Mouse (Mus musculus) Muller cell, postnatal 12 days (primary cell): Measurements from ENCODE around the gene Dhx33.

ENCODE experiments used
- DNase-seq: peaks from one replicate; pipeline ENCODE4 v3.0.0-alpha.2; 2015; ENCODE audit errors: inconsistent ontology term

Dhx33 gene

GRCm38 (mm10) chr11:70982030-70982429 is 22.2 kb downstream of the Dhx33 start:
- DNase-seq, result peak; percentile 18

DNA sequence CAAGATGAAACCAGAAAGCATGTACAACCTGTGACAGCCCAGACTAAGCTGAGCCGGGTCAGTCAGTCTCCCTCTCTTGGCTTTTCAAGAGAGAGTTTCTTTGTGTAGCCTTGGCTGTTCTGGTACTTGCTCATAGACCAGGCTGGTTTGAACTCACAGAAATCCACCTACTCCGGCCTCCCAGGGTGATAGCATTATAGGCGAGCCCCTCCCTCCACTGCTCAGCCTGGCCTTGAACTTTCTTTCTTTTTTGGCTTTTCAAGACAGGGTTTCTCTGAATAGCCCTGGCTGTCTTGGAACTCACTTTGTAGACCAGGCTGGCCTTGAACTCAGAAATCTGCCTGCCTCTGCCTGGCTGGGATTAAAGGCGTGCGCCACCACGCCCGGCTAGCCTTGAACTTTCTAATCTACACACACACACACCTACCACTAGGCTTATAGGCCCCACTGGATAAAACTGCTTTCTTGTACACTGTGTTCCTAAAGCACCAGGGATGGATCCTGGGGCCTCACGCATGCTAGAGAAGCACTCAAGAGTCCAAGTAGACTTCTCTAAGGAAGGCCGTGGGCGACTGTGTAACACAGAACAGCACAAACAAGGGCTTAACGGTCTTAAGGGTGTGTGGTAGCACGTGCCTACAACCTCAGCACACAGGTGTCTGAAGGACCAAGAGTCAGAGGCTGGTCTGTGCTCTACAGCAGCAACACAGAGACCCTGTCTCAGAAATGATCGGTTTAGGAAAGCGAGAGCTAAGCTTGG is 23.3 kb downstream of the Dhx33 start:
- DNase-seq, result no peak

GRCm38 (mm10) chr11:70980232-70980631 is 24.0 kb downstream of the Dhx33 start:
- no peak for DNase-seq

DNA sequence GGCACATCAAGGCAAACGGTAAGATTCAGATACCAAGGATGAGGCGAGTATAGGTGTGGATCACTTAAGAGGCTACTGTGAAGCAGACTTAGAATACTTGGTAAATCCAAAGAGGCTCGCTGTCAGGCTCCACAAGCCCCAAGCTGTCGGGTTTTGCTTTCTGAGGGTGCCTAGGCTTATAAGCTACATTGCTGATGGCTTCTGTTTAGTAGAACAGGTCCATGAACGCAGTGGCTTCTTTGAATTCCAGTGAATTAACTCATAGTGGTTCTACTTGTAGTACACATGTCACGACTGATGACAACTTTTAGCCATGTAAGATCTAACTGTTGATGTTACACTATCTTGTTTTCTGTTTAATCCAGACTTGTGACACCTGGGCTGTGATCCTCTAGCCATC is 26.9 kb downstream of the Dhx33 start:
- DNase-seq, result no peak

DNA sequence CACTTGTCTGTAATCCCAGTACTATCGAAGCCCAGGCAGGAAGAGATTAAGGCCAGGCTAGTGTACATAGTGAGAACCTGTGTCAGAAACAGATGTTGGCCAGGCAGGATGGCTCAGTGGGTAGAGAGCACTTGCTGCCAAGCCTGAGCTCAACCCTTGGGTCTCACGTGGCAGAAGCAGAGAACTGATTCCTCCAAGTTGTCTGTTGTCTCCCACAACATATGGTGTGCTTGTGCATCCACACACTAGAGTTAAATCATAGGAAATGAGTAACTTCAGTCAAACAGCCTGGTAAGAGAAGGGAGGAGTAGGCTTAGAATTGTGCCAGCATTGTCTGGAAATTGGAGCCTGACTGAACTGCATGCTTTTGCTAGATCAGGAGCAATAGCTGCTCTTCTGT is 29.0 kb downstream of the Dhx33 start:
- no peak for DNase-seq

DNA sequence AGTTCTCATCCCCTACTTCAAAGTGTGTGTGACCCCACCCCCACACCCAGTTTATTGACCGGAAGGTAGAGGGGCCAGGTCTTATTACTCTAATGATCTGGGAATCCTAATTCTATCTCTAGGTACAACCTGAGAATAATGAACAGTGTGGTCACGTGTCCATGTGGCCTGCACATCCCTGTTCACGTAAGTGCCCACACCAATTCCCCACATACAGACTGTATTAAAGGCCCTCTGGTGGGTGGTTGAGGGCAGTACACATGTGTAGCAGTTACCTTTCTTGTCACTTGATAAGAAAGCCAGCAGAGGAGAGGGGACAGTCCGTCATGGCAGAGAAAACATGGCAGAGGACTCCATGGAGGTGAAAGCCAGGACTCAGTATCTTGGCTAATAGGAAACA is 30.3 kb downstream of the Dhx33 start:
- peak; percentile 9 for DNase-seq

DNA sequence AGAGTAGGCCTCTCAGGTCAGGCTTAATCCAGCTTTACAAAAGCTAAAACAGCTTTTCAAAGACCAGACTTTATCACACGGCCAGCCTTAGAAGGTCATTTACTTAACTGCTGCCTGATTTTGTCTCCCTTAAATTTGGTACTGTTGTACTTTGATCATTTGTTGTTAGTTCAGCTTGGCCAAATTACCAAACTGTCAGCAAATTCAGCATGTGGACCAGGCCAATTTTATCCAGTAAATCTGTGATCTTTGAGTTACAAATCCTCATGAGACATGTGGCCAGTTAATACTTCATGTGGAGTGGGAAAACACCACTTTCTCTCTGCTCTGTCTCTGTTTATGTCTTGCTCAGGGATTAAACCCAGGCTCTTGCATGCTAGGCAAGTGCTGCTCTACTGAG is 31.7 kb downstream of the Dhx33 start:
- DNase-seq, result no peak

- DNase-seq, result no peak
Observed at GRCm38 (mm10) chr11:70970560-70971540, 33.4 kb downstream of the Dhx33 start.

DNA sequence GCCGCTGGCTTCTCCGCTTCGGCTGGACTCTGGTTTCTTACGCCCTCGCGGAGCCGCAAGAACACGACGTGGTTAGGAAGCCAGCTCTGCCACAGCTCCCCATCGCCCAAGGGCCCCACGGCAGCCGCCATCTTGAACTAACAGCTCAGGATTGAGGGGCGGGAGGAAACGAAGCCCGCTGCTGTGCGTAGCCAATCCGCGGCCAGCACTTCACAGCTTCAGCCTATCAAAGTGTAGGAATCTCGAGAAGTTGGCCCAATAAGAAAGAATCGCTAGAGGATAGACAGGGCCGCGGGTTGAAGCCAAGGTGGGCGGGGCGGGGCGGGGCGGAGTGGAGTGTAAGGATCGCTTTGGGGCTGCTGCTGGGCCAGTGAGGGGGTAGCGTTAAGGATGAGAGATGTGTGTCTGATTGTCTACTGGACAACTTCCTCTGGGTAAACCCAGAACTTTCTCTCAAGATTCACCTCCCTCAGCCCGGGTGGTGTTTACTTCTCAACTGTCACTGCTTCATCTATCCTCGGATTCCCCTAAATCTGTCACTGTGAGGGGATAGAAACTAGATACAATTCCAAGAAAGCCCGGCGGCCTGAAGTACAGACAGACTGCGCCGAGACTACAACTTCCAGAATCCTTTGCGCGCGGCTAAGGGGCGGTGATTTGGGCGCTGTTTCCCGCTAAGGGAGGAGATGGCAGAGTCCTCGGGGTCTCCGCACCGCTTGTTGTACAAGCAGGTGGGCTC is 34.2 kb downstream of the Dhx33 start, which contains the start of the genes Nup88 and Rpain:
Gene Nup88 (minus strand): TSS at position 153 of the 739 bp plus-strand sequence.
Gene Rpain (plus strand): TSS at position 393 of the 739 bp plus-strand sequence.
- DNase-seq, result peak; percentile 99

GRCm38 (mm10) chr11:70969271-70969794 is 34.9 kb downstream of the Dhx33 start:
- no peak for DNase-seq

- no peak for DNase-seq
Observed at GRCm38 (mm10) chr11:70964222-70964907, 39.9 kb downstream of the Dhx33 start.

GRCm38 (mm10) chr11:70960786-70961554 is 43.3 kb downstream of the Dhx33 start:
- DNase-seq, result no peak

DNA sequence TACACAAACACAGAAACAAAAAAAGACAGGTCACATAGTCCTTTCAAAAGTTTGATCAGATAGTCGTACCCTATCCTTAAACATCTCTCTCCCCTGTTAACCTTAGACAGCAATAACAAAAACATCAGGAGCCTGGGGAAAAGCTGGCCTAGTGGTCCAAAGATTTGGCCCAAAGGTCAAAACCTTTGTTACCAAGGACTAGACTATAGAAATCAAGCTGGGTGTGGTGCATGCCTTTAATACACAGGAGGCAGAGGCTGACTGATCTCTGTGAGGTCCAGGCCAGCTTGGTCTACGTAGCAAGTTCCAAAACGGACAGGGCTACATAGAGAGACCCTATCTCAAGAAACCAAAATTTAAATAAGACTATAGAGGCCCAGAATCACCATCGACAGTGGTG is 49.5 kb downstream of the Dhx33 start:
- DNase-seq, result no peak

GRCm38 (mm10) chr11:70944935-70945817 is 59.1 kb downstream of the Dhx33 start:
- DNase-seq, result no peak

DNA sequence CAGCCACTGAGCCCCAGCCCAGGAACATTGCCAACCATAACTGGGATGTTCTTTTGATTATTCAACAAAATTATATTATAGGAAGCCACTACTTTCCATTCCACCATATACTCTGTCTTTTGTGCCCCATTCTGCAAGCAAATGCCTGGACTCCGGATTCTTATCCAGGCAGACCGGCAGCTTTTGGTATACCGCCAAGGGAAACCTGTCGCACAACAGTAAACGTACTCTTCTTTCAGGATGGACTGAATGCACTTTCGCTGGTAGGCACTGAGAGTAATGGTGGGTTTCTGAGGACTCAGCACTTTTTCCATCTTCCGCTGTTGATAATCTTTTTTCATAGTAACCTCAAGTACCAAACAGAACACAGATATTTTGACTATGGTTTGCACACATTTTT is 60.6 kb downstream of the Dhx33 start:
- DNase-seq, result no peak

DNA sequence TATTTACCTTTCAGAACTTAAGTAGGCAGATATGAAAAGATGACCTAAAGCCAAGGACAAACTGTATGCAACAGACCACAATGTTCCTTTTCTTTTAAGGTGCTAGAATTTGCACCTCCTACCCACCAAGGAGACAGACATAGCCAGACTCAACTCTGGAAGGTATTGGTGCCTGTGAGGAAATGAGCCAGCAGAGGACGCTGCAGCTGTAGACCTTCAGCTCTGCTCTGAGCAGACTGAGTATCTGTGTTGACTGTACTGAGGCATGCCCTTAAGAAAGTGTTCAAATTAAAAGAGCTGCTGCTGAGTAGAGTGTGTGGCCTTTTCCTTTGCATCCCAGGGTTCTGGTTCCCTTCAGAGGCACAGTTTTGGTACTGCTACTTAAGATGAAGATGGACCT is 61.6 kb downstream of the Dhx33 start:
- DNase-seq, result no peak

- no peak for DNase-seq
Observed at GRCm38 (mm10) chr11:70935316-70935715, 68.9 kb downstream of the Dhx33 start.
